Mouse (Mus musculus): ENCODE data around the gene Diaph3. TPM values are rescaled to one million over a fixed set of nuclear protein-coding genes. Genes with fewer than 3 reads are reported as not detected.

The Diaph3 gene
- polyA plus RNA-seq, 1 experiment: 3.4 TPM

GRCm38 (mm10) chr14:87140327-87140962 lies 590 bp downstream of the Diaph3 start:
- TF ChIP-seq TAL1 (IDR thresholded peaks at IDR 0.05; ENCODE audit: low read length) (no peak), GATA1 (IDR thresholded peaks at IDR 0.05; ENCODE audit: low read length) (no peak)
- Histone ChIP-seq H3K4me1 (ENCODE audit: control insufficient read depth) (peaks cover 33% of the 10 kb centered on the region), H3K27me3 (ENCODE audit: control insufficient read depth) (no peaks in the 10 kb centered on the region; the same call in 1 of the 2 replicates), H3K36me3 (ENCODE audit: control insufficient read depth) (peaks cover 23% of the 10 kb centered on the region), H3K4me3 (replicated peaks) (peak overlapping the region; percentile 74), H3K9me3 (ENCODE audit: control insufficient read depth, low read length) (no peaks in the 10 kb centered on the region)

- Histone ChIP-seq H3K27me3 (ENCODE audit: control insufficient read depth) (no peaks in the 10 kb centered on the region), H3K36me3 (ENCODE audit: control insufficient read depth) (peaks cover 33% of the 10 kb centered on the region), H3K4me3 (replicated peaks) (no peak overlapping the region), H3K9me3 (ENCODE audit: control insufficient read depth, low read length) (no peaks in the 10 kb centered on the region), H3K4me1 (ENCODE audit: control insufficient read depth) (peaks cover 3% of the 10 kb centered on the region)
- no peak for TF ChIP-seq GATA1 (IDR thresholded peaks at IDR 0.05; ENCODE audit: low read length)
- TF ChIP-seq TAL1 (IDR thresholded peaks at IDR 0.05; ENCODE audit: low read length): no peak
These were observed 14.9 kb downstream of the Diaph3 start for GRCm38 (mm10) chr14:87126076-87126639.

GRCm38 (mm10) chr14:87125492-87125891 lies 15.5 kb downstream of the Diaph3 start:
- Histone ChIP-seq H3K36me3 (ENCODE audit: control insufficient read depth) (peaks cover 32% of the 10 kb centered on the region), H3K9me3 (ENCODE audit: control insufficient read depth, low read length) (no peaks in the 10 kb centered on the region), H3K4me1 (ENCODE audit: control insufficient read depth) (peaks cover 3% of the 10 kb centered on the region; the same call in 1 of the 2 replicates), H3K27me3 (ENCODE audit: control insufficient read depth) (no peaks in the 10 kb centered on the region), H3K4me3 (replicated peaks) (no peak overlapping the region)
- no peak for TF ChIP-seq TAL1 (IDR thresholded peaks at IDR 0.05; ENCODE audit: low read length)
- TF ChIP-seq GATA1 (IDR thresholded peaks at IDR 0.05; ENCODE audit: low read length): no peak

- Histone ChIP-seq H3K27me3 (ENCODE audit: control insufficient read depth) (no peaks in the 10 kb centered on the region), H3K4me3 (replicated peaks) (no peak overlapping the region)
- TF ChIP-seq TAL1 (IDR thresholded peaks at IDR 0.05; ENCODE audit: low read length) (no peak), GATA1 (IDR thresholded peaks at IDR 0.05; ENCODE audit: low read length) (no peak)
These were observed 17.9 kb downstream of the Diaph3 start for GRCm38 (mm10) chr14:87123091-87123490.

GRCm38 (mm10) chr14:87121868-87122267 lies 19.2 kb downstream of the Diaph3 start:
- peaks cover 1% of the 10 kb centered on the region; the same call in 1 of the 2 replicates for H3K4me1 ChIP-seq (ENCODE audit: control insufficient read depth)
- TF ChIP-seq GATA1 (IDR thresholded peaks at IDR 0.05; ENCODE audit: low read length) (no peak), TAL1 (IDR thresholded peaks at IDR 0.05; ENCODE audit: low read length) (no peak)

More at GRCm38 (mm10) chr14:87123091-87123490, 17.9 kb downstream of the Diaph3 start:
- Histone ChIP-seq H3K36me3 (ENCODE audit: control insufficient read depth) (peaks cover 14% of the 10 kb centered on the region), H3K4me1 (ENCODE audit: control insufficient read depth) (peaks cover 2% of the 10 kb centered on the region; the same call in 1 of the 2 replicates), H3K9me3 (ENCODE audit: control insufficient read depth, low read length) (no peaks in the 10 kb centered on the region)

GRCm38 (mm10) chr14:87110634-87111033 lies 30.4 kb downstream of the Diaph3 start:
- H3K36me3 ChIP-seq (ENCODE audit: control insufficient read depth): peaks cover 47% of the 10 kb centered on the region
- no peaks in the 10 kb centered on the region for H3K9me3 ChIP-seq (ENCODE audit: control insufficient read depth, low read length)
- H3K4me1 ChIP-seq (ENCODE audit: control insufficient read depth): peaks cover 1% of the 10 kb centered on the region; the same call in 1 of the 2 replicates
- TF ChIP-seq TAL1 (IDR thresholded peaks at IDR 0.05; ENCODE audit: low read length) (no peak), GATA1 (IDR thresholded peaks at IDR 0.05; ENCODE audit: low read length) (no peak)
- no peak overlapping the region for H3K4me3 ChIP-seq (replicated peaks)
- H3K27me3 ChIP-seq (ENCODE audit: control insufficient read depth): no peaks in the 10 kb centered on the region

More at GRCm38 (mm10) chr14:87121868-87122267, 19.2 kb downstream of the Diaph3 start:
- no peaks in the 10 kb centered on the region for H3K9me3 ChIP-seq (ENCODE audit: control insufficient read depth, low read length)
- no peaks in the 10 kb centered on the region for H3K27me3 ChIP-seq (ENCODE audit: control insufficient read depth)
- H3K36me3 ChIP-seq (ENCODE audit: control insufficient read depth): peaks cover 7% of the 10 kb centered on the region
- no peak overlapping the region for H3K4me3 ChIP-seq (replicated peaks)

GRCm38 (mm10) chr14:87099380-87100088 lies 41.5 kb downstream of the Diaph3 start:
- Histone ChIP-seq H3K9me3 (ENCODE audit: control insufficient read depth, low read length) (no peaks in the 10 kb centered on the region), H3K27me3 (ENCODE audit: control insufficient read depth) (no peaks in the 10 kb centered on the region), H3K4me3 (replicated peaks) (peak overlapping the region; percentile 33), H3K36me3 (ENCODE audit: control insufficient read depth) (peaks cover 7% of the 10 kb centered on the region), H3K4me1 (ENCODE audit: control insufficient read depth) (peaks cover 40% of the 10 kb centered on the region)
- TF ChIP-seq GATA1 (IDR thresholded peaks at IDR 0.05; ENCODE audit: low read length) (no peak), TAL1 (IDR thresholded peaks at IDR 0.05; ENCODE audit: low read length) (no peak)

- TF ChIP-seq TAL1 (IDR thresholded peaks at IDR 0.05; ENCODE audit: low read length) (no peak), GATA1 (IDR thresholded peaks at IDR 0.05; ENCODE audit: low read length) (no peak)
- H3K4me1 ChIP-seq (ENCODE audit: control insufficient read depth): peaks cover 40% of the 10 kb centered on the region
- H3K9me3 ChIP-seq (ENCODE audit: control insufficient read depth, low read length): no peaks in the 10 kb centered on the region
- H3K27me3 ChIP-seq (ENCODE audit: control insufficient read depth): no peaks in the 10 kb centered on the region
- peaks cover 10% of the 10 kb centered on the region for H3K36me3 ChIP-seq (ENCODE audit: control insufficient read depth)
- H3K4me3 ChIP-seq (replicated peaks): no peak overlapping the region
These were observed 42.9 kb downstream of the Diaph3 start for GRCm38 (mm10) chr14:87098093-87098492.

- H3K36me3 ChIP-seq (ENCODE audit: control insufficient read depth): peaks cover 45% of the 10 kb centered on the region
- H3K4me1 ChIP-seq (ENCODE audit: control insufficient read depth): peaks cover 2% of the 10 kb centered on the region; the same call in 1 of the 2 replicates
- no peak overlapping the region for H3K4me3 ChIP-seq (replicated peaks)
- TF ChIP-seq TAL1 (IDR thresholded peaks at IDR 0.05; ENCODE audit: low read length) (no peak), GATA1 (IDR thresholded peaks at IDR 0.05; ENCODE audit: low read length) (no peak)
- peaks cover 2% of the 10 kb centered on the region; the same call in 1 of the 2 replicates for H3K9me3 ChIP-seq (ENCODE audit: control insufficient read depth, low read length)
- H3K27me3 ChIP-seq (ENCODE audit: control insufficient read depth): no peaks in the 10 kb centered on the region
These were observed 49.5 kb downstream of the Diaph3 start for GRCm38 (mm10) chr14:87091522-87091921.

Data from erythroblast, embryonic 14.5 days (primary cell).